Mouse (Mus musculus): ENCODE measurements around the gene Hspb1. TPM values are rescaled to one million over a fixed set of nuclear protein-coding genes. Genes with fewer than 3 reads are reported as not detected.

Gene Hspb1
- polyA plus RNA-seq, 1 experiment from 2014 or later: 62.8 TPM

DNA sequence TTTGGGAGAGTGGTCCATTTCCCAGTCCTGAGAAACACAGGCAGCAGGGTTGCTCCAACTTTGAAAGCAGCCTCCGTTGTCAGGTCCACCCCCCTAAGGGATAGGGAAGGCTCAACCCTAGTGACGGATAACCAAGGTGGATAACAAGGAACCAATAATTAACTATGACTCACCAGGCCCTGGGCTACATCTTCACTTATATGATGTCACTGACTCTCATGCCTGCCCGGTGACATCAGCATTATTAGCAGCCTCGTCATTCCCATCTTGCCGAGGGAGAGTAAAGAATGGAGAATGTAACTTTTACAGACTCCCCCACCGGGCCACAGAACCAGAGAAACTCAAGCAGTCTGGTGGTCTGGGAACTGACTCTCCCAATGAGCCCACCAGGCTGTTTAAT is 3.1 kb upstream of the Hspb1 start:
- peaks cover 9% of the 10 kb centered on the region for H3K4me1 ChIP-seq (ENCODE audit: insufficient read depth)
- DNase-seq (no peak), ATAC-seq (ENCODE audit: insufficient read depth) (no peak)
- no peak overlapping the region for H3K4me3 ChIP-seq (ENCODE audit: low read depth, low read length)
- WGBS: 68% methylated on average over 6 of the region's 6 CpGs
- no peak overlapping the region for H3K4me2 ChIP-seq
- no peak overlapping the region for H3K9ac ChIP-seq
- no peaks in the 10 kb centered on the region for H3K9me3 ChIP-seq (ENCODE audit: low read depth, low read length)
- no peak overlapping the region for H3K27ac ChIP-seq (ENCODE audit: low read depth)
- no peaks in the 10 kb centered on the region for H3K36me3 ChIP-seq (ENCODE audit: insufficient read depth)
- TF ChIP-seq CTCF (IDR thresholded peaks at IDR 0.05; ENCODE audit: low read depth): no peak
- peaks cover 11% of the 10 kb centered on the region for H3K27me3 ChIP-seq (ENCODE audit: insufficient read depth, low read length)

GRCm38 (mm10) chr5:135888405-135889215 is 891 bp downstream of the Hspb1 start:
- Histone ChIP-seq H3K4me2 (peak overlapping the region; percentile 61), H3K9ac (peak overlapping the region; percentile 38), H3K4me3 (ENCODE audit: low read depth, low read length) (peak overlapping the region; percentile 37), H3K36me3 (ENCODE audit: insufficient read depth) (no peaks in the 10 kb centered on the region), H3K27me3 (ENCODE audit: insufficient read depth, low read length) (peaks cover 11% of the 10 kb centered on the region), H3K4me1 (ENCODE audit: insufficient read depth) (peaks cover 5% of the 10 kb centered on the region; the same call in 1 of the 2 replicates), H3K27ac (ENCODE audit: low read depth) (no peak overlapping the region), H3K9me3 (ENCODE audit: low read depth, low read length) (no peaks in the 10 kb centered on the region)
- 5% methylated on average over 30 of the region's 30 CpGs for whole genome bisulfite sequencing
- no peak for TF ChIP-seq CTCF (IDR thresholded peaks at IDR 0.05; ENCODE audit: low read depth)
- DNase-seq (no peak), ATAC-seq (ENCODE audit: insufficient read depth) (no peak)

DNA sequence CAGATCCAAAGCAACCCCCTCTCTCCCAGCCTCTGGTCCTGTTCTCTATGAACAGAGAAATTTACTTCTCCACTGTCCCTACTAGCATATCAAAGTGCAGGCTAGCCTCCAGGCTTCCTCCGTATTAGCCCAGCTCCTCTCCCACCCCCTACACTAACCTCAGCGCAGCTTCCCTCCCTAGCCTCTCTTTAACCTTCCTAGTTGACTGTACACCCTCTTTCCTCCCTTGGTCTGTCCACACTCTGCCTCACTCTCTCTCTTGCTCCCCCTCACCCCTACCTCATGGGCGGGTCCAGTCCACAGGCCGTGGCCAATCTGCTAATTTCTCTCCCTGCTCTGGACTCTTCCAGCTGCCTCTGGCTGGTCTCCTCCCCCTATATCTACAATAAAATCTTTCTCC is 2.6 kb downstream of the Hspb1 start:
- ATAC-seq (ENCODE audit: insufficient read depth) (no peak), DNase-seq (no peak)
- no peaks in the 10 kb centered on the region for H3K36me3 ChIP-seq (ENCODE audit: insufficient read depth)
- no peak overlapping the region for H3K9ac ChIP-seq
- no peak for TF ChIP-seq CTCF (IDR thresholded peaks at IDR 0.05; ENCODE audit: low read depth)
- no peak overlapping the region for H3K27ac ChIP-seq (ENCODE audit: low read depth)
- WGBS: 48% methylated on average over 4 of the region's 4 CpGs
- H3K9me3 ChIP-seq (ENCODE audit: low read depth, low read length): no peaks in the 10 kb centered on the region
- H3K4me1 ChIP-seq (ENCODE audit: insufficient read depth): peaks cover 5% of the 10 kb centered on the region; the same call in 1 of the 2 replicates
- no peak overlapping the region for H3K4me3 ChIP-seq (ENCODE audit: low read depth, low read length)
- no peak overlapping the region for H3K4me2 ChIP-seq
- peaks cover 11% of the 10 kb centered on the region for H3K27me3 ChIP-seq (ENCODE audit: insufficient read depth, low read length)

GRCm38 (mm10) chr5:135890920-135891319 is 3.2 kb downstream of the Hspb1 start:
- H3K9ac ChIP-seq: no peak overlapping the region
- 48% methylated on average over 3 of the region's 3 CpGs for WGBS
- no peak overlapping the region for H3K4me3 ChIP-seq (ENCODE audit: low read depth, low read length)
- no peak for DNase-seq
- H3K36me3 ChIP-seq (ENCODE audit: insufficient read depth): no peaks in the 10 kb centered on the region
- no peak overlapping the region for H3K27ac ChIP-seq (ENCODE audit: low read depth)
- no peak for ATAC-seq (ENCODE audit: insufficient read depth)
- TF ChIP-seq CTCF (IDR thresholded peaks at IDR 0.05; ENCODE audit: low read depth): no peak
- no peak overlapping the region for H3K4me2 ChIP-seq
- H3K4me1 ChIP-seq (ENCODE audit: insufficient read depth): peaks cover 5% of the 10 kb centered on the region; the same call in 1 of the 2 replicates
- H3K27me3 ChIP-seq (ENCODE audit: insufficient read depth, low read length): peaks cover 11% of the 10 kb centered on the region
- no peaks in the 10 kb centered on the region for H3K9me3 ChIP-seq (ENCODE audit: low read depth, low read length)

- Histone ChIP-seq H3K9me3 (ENCODE audit: low read depth, low read length) (no peaks in the 10 kb centered on the region), H3K4me2 (no peak overlapping the region), H3K36me3 (ENCODE audit: insufficient read depth) (no peaks in the 10 kb centered on the region), H3K9ac (no peak overlapping the region), H3K4me1 (ENCODE audit: insufficient read depth) (peaks cover 5% of the 10 kb centered on the region; the same call in 1 of the 2 replicates), H3K4me3 (ENCODE audit: low read depth, low read length) (no peak overlapping the region), H3K27ac (ENCODE audit: low read depth) (no peak overlapping the region), H3K27me3 (ENCODE audit: insufficient read depth, low read length) (peaks cover 9% of the 10 kb centered on the region)
- ATAC-seq (ENCODE audit: insufficient read depth) (no peak), DNase-seq (no peak)
- no peak for TF ChIP-seq CTCF (IDR thresholded peaks at IDR 0.05; ENCODE audit: low read depth)
- 40% methylated on average over 9 of the region's 9 CpGs for WGBS
Observed at GRCm38 (mm10) chr5:135892589-135893351, 5.1 kb downstream of the Hspb1 start.

GRCm38 (mm10) chr5:135894958-135895357 is 7.2 kb downstream of the Hspb1 start:
- Histone ChIP-seq H3K4me1 (ENCODE audit: insufficient read depth) (no peaks in the 10 kb centered on the region), H3K9ac (no peak overlapping the region), H3K4me3 (ENCODE audit: low read depth, low read length) (no peak overlapping the region), H3K9me3 (ENCODE audit: low read depth, low read length) (no peaks in the 10 kb centered on the region), H3K4me2 (no peak overlapping the region), H3K36me3 (ENCODE audit: insufficient read depth) (no peaks in the 10 kb centered on the region), H3K27ac (ENCODE audit: low read depth) (no peak overlapping the region), H3K27me3 (ENCODE audit: insufficient read depth, low read length) (no peaks in the 10 kb centered on the region)
- 72% methylated on average over 6 of the region's 6 CpGs for WGBS
- ATAC-seq (ENCODE audit: insufficient read depth): no peak
- no peak for TF ChIP-seq CTCF (IDR thresholded peaks at IDR 0.05; ENCODE audit: low read depth)
- no peak for DNase-seq

DNA sequence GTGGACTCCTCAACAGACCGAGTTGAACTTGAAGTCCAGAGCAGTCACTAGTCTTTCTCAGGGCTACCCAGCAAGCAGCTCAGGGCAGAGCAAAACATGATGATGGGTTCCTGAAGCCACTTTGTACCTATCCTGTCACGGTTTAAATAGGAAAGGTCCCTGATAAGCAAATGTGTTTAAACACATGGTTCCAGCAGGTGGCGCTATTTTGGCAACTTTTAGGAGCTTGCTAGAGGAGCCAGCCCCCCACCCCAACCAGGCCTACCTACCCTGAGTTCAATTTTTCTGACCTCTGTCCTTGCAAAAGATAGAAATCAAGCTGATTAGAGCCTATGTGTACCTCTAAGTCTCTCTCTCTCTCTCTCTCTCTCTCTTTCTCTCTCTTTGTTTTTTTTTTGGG is 10.3 kb downstream of the Hspb1 start:
- no peaks in the 10 kb centered on the region for H3K9me3 ChIP-seq (ENCODE audit: low read depth, low read length)
- H3K4me2 ChIP-seq: no peak overlapping the region
- H3K9ac ChIP-seq: no peak overlapping the region
- H3K4me1 ChIP-seq (ENCODE audit: insufficient read depth): no peaks in the 10 kb centered on the region
- no peak overlapping the region for H3K4me3 ChIP-seq (ENCODE audit: low read depth, low read length)
- H3K36me3 ChIP-seq (ENCODE audit: insufficient read depth): no peaks in the 10 kb centered on the region
- 13% methylated on average over 3 of the region's 3 CpGs for WGBS
- peak; percentile 62 for TF ChIP-seq CTCF (IDR thresholded peaks at IDR 0.05; ENCODE audit: low read depth)
- ATAC-seq (ENCODE audit: insufficient read depth) (no peak), DNase-seq (peak; percentile 76)
- no peak overlapping the region for H3K27ac ChIP-seq (ENCODE audit: low read depth)
- H3K27me3 ChIP-seq (ENCODE audit: insufficient read depth, low read length): no peaks in the 10 kb centered on the region

All from lung, embryonic 14.5 days (tissue).